Mouse (Mus musculus): ENCODE measurements around the gene Il4ra. TPM values are rescaled to one million over a fixed set of nuclear protein-coding genes. Genes with fewer than 3 reads are reported as not detected.

The Il4ra gene
- polyA plus RNA-seq (2015; fragmentation: Nextera tagmentation; extraction: Ambion mirVana): 34.6 and 89.1 TPM in 2 replicates

GRCm38 (mm10) chr7:125551766-125552709, at the start of gene Il4ra:
Gene Il4ra, plus strand, starts transcription at chr7:125552120.

GRCm38 (mm10) chr7:125603185-125603631, 51.3 kb downstream of the Il4ra start, which contains the start of gene Il21r:
Gene Il21r, plus strand, starts transcription at chr7:125603429.

Other genes with a start within 250 kb of the Il4ra start
- gene Kdm8, start 107.4 kb upstream of the Il4ra start, polyA plus RNA-seq (2015; fragmentation: Nextera tagmentation; extraction: Ambion mirVana): 4.3 and 5.8 TPM in 2 replicates
- gene Nsmce1, start 60.5 kb upstream of the Il4ra start, polyA plus RNA-seq (2015; fragmentation: Nextera tagmentation; extraction: Ambion mirVana): 222 and 242 TPM in 2 replicates
- 0.52 and 0.61 TPM in 2 replicates for gene Il21r, start 51.3 kb downstream of the Il4ra start, polyA plus RNA-seq (2015; fragmentation: Nextera tagmentation; extraction: Ambion mirVana)
- gene Gtf3c1, start 155.7 kb downstream of the Il4ra start, polyA plus RNA-seq (2015; fragmentation: Nextera tagmentation; extraction: Ambion mirVana): 7.2 and 12.7 TPM in 2 replicates
- gene D430042O09Rik, start 155.8 kb downstream of the Il4ra start, polyA plus RNA-seq (2015; fragmentation: Nextera tagmentation; extraction: Ambion mirVana): 3.8 and 5.8 TPM in 2 replicates